Mouse (Mus musculus) hindbrain, embryonic 10.5 days (tissue): ENCODE data around the gene Vdac2. TPM values are rescaled to one million over a fixed set of nuclear protein-coding genes. Genes with fewer than 3 reads are reported as not detected.

ENCODE experiments used
- DNase-seq: peaks from one replicate; pipeline ENCODE4 v3.0.0-alpha.2; 2017; ENCODE audit warnings: low spot score
- H3K27ac ChIP-seq: fragments of 300-500 bp; sonication (generic); 2 replicates; pipeline ENCODE4 v1.5.1; 2016; ENCODE audit warnings: mild to moderate bottlenecking, moderate library complexity
- H3K27me3 ChIP-seq: fragments of 300-500 bp; sonication (generic); 2 replicates; pipeline ENCODE4 v1.6.1; 2016; ENCODE audit warnings: mild to moderate bottlenecking; ENCODE audit not compliant: poor library complexity, insufficient read depth, severe bottlenecking
- H3K36me3 ChIP-seq: fragments of 300-500 bp; sonication (generic); 2 replicates; pipeline ENCODE4 v1.6.1; 2016; ENCODE audit warnings: mild to moderate bottlenecking, moderate library complexity
- H3K4me1 ChIP-seq: fragments of 300-500 bp; sonication (generic); replicated peaks from 2 replicates; pipeline ENCODE4 v1.6.1; 2016; ENCODE audit warnings: mild to moderate bottlenecking
- H3K4me3 ChIP-seq: fragments of 300-500 bp; sonication (generic); 2 replicates; pipeline ENCODE4 v1.5.1; 2016; ENCODE audit warnings: mild to moderate bottlenecking, moderate library complexity
- H3K9me3 ChIP-seq: fragments of 300-500 bp; sonication (generic); 2 replicates; pipeline ENCODE4 v1.6.1; 2016; ENCODE audit warnings: mild to moderate bottlenecking, moderate library complexity
- WGBS: fragments of 180-500 bp; shearing (Covaris S2); methylation state at CpG from one replicate; pipeline ENCODE4 v1.1.7; 2016; 5-methylcytosine and 5-hydroxymethylcytosine counted together
- polyA plus RNA-seq: library from polyadenylated mRNA; unstranded; fragments of >200 nt; fragmentation: Nextera tagmentation; extraction: Ambion mirVana; gene quantifications from 2 replicates; pipeline ENCODE4 v1.2.1, GENCODE M21; 2016

The Vdac2 gene
- polyA plus RNA-seq = 293 and 296 TPM in 2 replicates

DNA sequence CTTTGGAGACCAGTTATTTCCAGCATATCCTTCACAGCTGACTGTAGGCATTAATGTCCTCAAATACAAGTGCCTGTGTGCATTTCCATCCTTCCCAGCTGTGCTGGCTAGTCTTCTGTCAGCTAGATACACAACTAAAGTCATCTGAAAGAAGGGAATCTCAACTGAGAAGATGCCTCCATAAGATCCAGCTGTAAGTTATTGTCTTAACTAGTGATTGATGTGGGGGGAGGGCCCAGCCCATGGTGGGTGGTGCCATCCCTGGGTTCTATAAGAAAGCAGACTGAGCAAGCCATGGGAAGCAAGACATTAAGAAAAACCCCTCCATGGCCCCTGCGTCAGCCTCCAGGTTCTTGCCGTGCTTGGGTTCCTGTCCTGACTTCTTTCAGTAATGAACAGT, at the start of gene Vdac2:
Gene Vdac2, plus strand, starts transcription at position 301 of the 400 bp plus-strand sequence.
- DNase-seq = no peak
- WGBS = 72% methylated on average over 2 of the region's 2 CpGs
- H3K4me1 ChIP-seq = peaks cover 6% of the 10 kb centered on the region
- no peaks in the 10 kb centered on the region for H3K27me3 ChIP-seq
- H3K36me3 ChIP-seq = no peaks in the 10 kb centered on the region
- H3K4me3 ChIP-seq = no peak within 1 kb of the TSS
- no peaks in the 10 kb centered on the region for H3K9me3 ChIP-seq
- H3K27ac ChIP-seq = no peak within 1 kb of the TSS

DNA sequence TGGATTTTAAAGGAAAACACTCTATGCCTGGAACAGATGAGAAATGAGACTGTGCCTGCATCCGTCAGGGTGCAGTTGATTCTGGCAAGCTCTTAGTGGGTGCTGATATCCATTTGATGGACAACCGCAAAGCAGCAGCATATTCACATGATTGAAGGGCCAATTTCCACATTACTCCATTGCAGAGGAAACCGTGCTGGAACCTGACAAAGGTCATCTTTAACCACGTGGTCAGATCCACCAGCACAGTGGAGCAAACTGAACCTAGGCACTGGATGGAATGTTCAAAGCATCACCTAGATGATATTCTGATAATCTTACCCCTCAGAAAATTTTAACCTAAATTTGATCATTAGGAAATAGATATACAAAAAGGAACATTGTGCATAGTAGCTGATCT, 48.8 kb upstream of the Vdac2 start:
- Histone ChIP-seq H3K36me3 (peaks cover 56% of the 10 kb centered on the region), H3K9me3 (0 out of 2 replicates have a peak, but pooled peaks cover 4% of the 10 kb centered on the region), H3K4me3 (no peak overlapping the region), H3K27ac (no peak overlapping the region), H3K27me3 (no peaks in the 10 kb centered on the region), H3K4me1 (0 out of 2 replicates have a peak, but pooled peaks cover 2% of the 10 kb centered on the region)
- DNase-seq = no peak
- 95% methylated on average over 4 of the region's 4 CpGs for WGBS

- Histone ChIP-seq H3K27me3 (no peaks in the 10 kb centered on the region), H3K4me3 (no peak overlapping the region), H3K27ac (no peak overlapping the region), H3K9me3 (no peaks in the 10 kb centered on the region), H3K36me3 (peaks cover 63% of the 10 kb centered on the region), H3K4me1 (no peaks in the 10 kb centered on the region)
- DNase-seq = no peak
- 72% methylated on average over 4 of the region's 4 CpGs for WGBS
Measured at GRCm38 (mm10) chr14:21786500-21786899, 38.5 kb upstream of the Vdac2 start.

DNA sequence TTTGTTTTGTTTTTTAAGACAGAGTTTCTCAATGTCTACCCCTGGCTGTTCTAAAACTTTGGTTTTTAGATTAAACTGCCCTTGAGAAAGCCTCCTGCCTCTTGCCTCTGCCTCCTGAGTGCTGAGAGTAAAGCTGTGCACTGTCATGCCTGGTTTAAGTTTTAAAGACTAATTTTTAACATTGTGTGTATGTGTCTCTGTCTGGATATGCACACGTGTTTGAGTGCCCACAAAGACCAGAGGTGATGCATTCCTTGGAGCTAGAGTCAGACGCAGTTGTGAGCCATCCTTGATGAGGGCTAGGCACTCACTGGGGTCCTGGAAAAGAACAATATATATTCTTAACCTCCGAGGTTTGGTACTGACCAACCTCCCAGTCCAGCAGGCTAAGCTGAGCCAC, 37.7 kb upstream of the Vdac2 start:
- no peak overlapping the region for H3K4me3 ChIP-seq
- WGBS = 78% methylated on average over 3 of the region's 3 CpGs
- H3K9me3 ChIP-seq = no peaks in the 10 kb centered on the region
- no peaks in the 10 kb centered on the region for H3K27me3 ChIP-seq
- H3K4me1 ChIP-seq = no peaks in the 10 kb centered on the region
- DNase-seq = no peak
- no peak overlapping the region for H3K27ac ChIP-seq
- peaks cover 65% of the 10 kb centered on the region for H3K36me3 ChIP-seq

GRCm38 (mm10) chr14:21788121-21788520, 36.9 kb upstream of the Vdac2 start:
- Histone ChIP-seq H3K36me3 (peaks cover 72% of the 10 kb centered on the region), H3K27ac (no peak overlapping the region), H3K9me3 (no peaks in the 10 kb centered on the region), H3K27me3 (no peaks in the 10 kb centered on the region), H3K4me1 (no peaks in the 10 kb centered on the region), H3K4me3 (no peak overlapping the region)
- 94% methylated on average over 5 of the region's 5 CpGs for WGBS
- DNase-seq = no peak

- Histone ChIP-seq H3K27ac (no peak overlapping the region), H3K9me3 (no peaks in the 10 kb centered on the region), H3K4me3 (no peak overlapping the region), H3K36me3 (peaks cover 64% of the 10 kb centered on the region), H3K27me3 (no peaks in the 10 kb centered on the region), H3K4me1 (no peaks in the 10 kb centered on the region)
- no peak for DNase-seq
- WGBS = 94% methylated on average over 9 of the region's 9 CpGs
Measured at GRCm38 (mm10) chr14:21790585-21791251, 34.3 kb upstream of the Vdac2 start.

- Histone ChIP-seq H3K4me1 (no peaks in the 10 kb centered on the region), H3K9me3 (no peaks in the 10 kb centered on the region), H3K27ac (no peak overlapping the region), H3K4me3 (no peak overlapping the region), H3K36me3 (peaks cover 58% of the 10 kb centered on the region), H3K27me3 (no peaks in the 10 kb centered on the region)
- DNase-seq = no peak
- WGBS = 96% methylated on average over 4 of the region's 4 CpGs
Measured at GRCm38 (mm10) chr14:21791722-21792121, 33.3 kb upstream of the Vdac2 start.

DNA sequence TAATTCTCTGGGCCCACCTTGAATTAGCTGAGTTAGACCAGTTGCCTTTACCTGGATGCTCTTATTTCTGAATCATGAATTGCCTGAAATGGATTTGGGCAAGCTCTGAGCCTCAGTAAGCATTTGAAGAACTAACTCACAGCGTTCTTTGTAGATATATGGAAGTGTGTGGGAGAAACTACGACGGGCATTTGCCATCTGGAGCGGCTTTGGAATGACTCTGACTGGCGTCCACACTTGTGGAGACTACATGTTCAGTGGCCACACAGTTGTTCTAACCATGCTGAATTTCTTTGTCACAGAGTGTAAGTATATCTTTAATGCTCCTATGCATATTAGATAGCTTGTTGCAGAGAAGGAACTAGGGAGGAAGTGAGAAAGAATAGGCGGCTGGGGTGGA, 32.8 kb upstream of the Vdac2 start:
- H3K36me3 ChIP-seq = peaks cover 56% of the 10 kb centered on the region
- no peak overlapping the region for H3K4me3 ChIP-seq
- DNase-seq = no peak
- H3K4me1 ChIP-seq = no peaks in the 10 kb centered on the region
- 95% methylated on average over 6 of the region's 6 CpGs for WGBS
- no peaks in the 10 kb centered on the region for H3K9me3 ChIP-seq
- no peaks in the 10 kb centered on the region for H3K27me3 ChIP-seq
- no peak overlapping the region for H3K27ac ChIP-seq

- no peaks in the 10 kb centered on the region for H3K9me3 ChIP-seq
- WGBS = over 99% methylated on average over 4 of the region's 4 CpGs
- no peak for DNase-seq
- peaks cover 14% of the 10 kb centered on the region for H3K36me3 ChIP-seq
- H3K4me3 ChIP-seq = no peak overlapping the region
- H3K27ac ChIP-seq = no peak overlapping the region
- no peaks in the 10 kb centered on the region for H3K4me1 ChIP-seq
- no peaks in the 10 kb centered on the region for H3K27me3 ChIP-seq
Measured at GRCm38 (mm10) chr14:21800641-21801040, 24.4 kb upstream of the Vdac2 start.

DNA sequence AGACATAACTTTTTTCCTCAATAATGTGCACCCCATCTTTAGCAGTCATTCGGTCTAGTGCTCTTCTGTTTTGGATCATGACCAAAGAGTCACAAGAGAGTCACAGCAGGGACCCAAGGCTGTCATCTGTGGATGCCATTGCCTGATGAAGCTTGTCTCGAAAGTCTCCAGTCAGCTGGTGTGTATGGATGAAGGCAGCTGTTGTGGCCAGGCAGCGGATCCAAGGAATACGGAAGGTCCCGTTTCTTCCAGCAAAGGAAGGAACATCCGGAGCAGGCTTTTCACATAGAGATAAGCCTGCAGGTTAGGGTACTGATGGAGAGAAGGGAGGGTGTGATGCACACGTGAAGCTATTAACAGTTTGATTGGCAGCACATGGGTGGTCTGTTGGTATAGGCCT, 23.4 kb upstream of the Vdac2 start:
- no peaks in the 10 kb centered on the region for H3K4me1 ChIP-seq
- no peak overlapping the region for H3K4me3 ChIP-seq
- H3K9me3 ChIP-seq = no peaks in the 10 kb centered on the region
- H3K36me3 ChIP-seq = peaks cover 14% of the 10 kb centered on the region
- WGBS = 85% methylated on average over 7 of the region's 7 CpGs
- DNase-seq = no peak
- no peaks in the 10 kb centered on the region for H3K27me3 ChIP-seq
- no peak overlapping the region for H3K27ac ChIP-seq

DNA sequence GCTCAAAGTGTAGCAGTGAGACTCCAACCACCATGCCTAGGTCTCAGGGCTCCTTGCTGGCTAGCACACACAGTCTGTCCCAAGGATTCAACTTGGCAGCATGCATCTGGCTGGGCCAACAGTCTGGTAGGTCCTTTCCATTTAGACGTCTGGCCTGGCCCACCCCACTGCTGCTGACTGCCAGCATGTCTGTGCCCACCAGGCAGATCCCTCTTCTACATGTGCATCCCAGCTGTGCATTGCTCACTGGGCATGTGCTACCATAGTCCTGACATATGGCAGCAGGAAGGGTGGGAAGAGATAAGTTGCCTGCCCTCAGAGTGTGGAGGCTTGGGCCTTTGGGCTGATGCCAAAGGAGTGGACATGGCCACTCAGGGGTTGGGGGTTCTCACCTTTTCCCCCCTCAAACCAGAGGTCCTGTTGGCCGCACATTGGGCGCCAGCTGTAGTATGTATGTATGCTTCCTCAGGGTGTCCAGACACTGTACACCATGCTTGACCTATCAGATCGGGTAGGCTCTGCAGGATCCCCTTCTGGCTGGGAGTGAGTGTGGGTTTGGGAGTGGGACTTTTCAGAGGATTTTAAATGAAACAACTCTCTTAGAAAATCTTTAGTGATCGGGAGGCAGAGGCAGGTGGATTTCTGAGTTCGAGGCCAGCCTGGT, 22.4 kb upstream of the Vdac2 start:
- H3K36me3 ChIP-seq = peaks cover 14% of the 10 kb centered on the region
- WGBS = 91% methylated on average over 6 of the region's 6 CpGs
- no peaks in the 10 kb centered on the region for H3K9me3 ChIP-seq
- no peak for DNase-seq
- no peak overlapping the region for H3K4me3 ChIP-seq
- no peaks in the 10 kb centered on the region for H3K4me1 ChIP-seq
- H3K27ac ChIP-seq = no peak overlapping the region
- no peaks in the 10 kb centered on the region for H3K27me3 ChIP-seq

- Histone ChIP-seq H3K4me3 (no peak overlapping the region), H3K4me1 (no peaks in the 10 kb centered on the region), H3K9me3 (no peaks in the 10 kb centered on the region), H3K27me3 (no peaks in the 10 kb centered on the region), H3K27ac (no peak overlapping the region), H3K36me3 (peaks cover 5% of the 10 kb centered on the region)
- no peak for DNase-seq
- 90% methylated on average over 2 of the region's 2 CpGs for WGBS
Measured at GRCm38 (mm10) chr14:21806203-21806602, 18.8 kb upstream of the Vdac2 start.

DNA sequence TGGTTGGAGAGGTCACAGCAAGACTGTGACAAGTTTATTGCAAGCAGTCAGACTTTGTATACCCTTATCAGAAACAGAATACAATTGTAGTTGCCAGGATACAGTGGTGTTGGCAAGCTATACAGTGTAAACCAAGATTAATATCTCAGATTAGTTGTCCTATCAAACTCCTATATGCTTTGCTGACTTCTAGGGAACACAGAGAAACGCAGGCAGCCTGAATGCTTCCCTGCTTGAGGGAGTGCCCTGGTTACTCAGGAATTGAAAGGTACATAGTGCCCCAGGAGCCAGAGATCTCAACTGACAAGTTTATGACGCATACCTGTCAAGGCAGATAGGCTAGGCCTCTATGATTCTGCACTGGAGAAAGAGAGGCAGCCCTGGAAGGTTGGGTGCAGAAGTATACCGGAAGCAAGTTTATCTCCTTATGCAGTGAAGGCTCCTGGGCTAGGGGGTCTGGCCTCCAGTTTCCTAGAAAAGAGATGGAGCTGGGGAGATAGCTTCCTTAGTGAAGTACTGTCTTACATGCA, 18.3 kb upstream of the Vdac2 start:
- no peak overlapping the region for H3K4me3 ChIP-seq
- no peaks in the 10 kb centered on the region for H3K4me1 ChIP-seq
- H3K9me3 ChIP-seq = no peaks in the 10 kb centered on the region
- H3K27me3 ChIP-seq = no peaks in the 10 kb centered on the region
- 86% methylated on average over 3 of the region's 3 CpGs for WGBS
- peaks cover 5% of the 10 kb centered on the region for H3K36me3 ChIP-seq
- DNase-seq = no peak
- H3K27ac ChIP-seq = no peak overlapping the region
